Mouse (Mus musculus): ENCODE results near the gene Ltc4s.

DNA sequence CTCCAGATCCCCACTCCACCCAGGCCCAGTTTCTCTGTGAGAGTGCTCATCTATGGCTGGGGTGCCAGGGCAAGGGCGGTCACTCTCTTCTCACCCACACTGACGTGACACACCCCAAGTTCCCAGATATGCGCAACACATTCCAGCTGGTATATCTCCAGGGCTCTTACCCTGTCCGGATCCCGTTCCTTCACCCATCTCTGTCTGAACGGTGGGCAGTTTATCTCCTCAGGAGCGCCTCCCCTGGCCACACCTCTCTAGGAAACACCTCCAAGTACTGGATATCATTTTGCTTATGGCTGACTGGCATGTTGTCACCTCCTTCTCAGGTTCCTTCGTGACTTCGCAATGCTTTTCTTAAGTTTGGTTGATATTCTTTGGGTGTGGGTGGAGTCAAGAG lies 22.8 kb downstream of the Ltc4s start:
- TF ChIP-seq CTCF (IDR thresholded peaks at IDR 0.05; ENCODE audit: control insufficient read depth, insufficient read depth, insufficient replicate concordance, low read depth, low read length) = no peak
- no peak for TF ChIP-seq POLR2A (IDR thresholded peaks at IDR 0.05; ENCODE audit: control insufficient read depth, low read depth, low read length)

Measured in testis, adult 2 months (tissue).